Mouse (Mus musculus) myocyte (in vitro differentiated cells): ENCODE measurements around the gene Rgcc.

ENCODE experiments used
- MYOD1 ChIP-seq, 3 experiments: IDR thresholded peaks; one replicate each; pipeline ENCODE4 v1.6.1; 2011; ENCODE audit warnings: control low read depth in 2 of 3, low read depth in 2 of 3, mild to moderate bottlenecking in 2 of 3, moderate library complexity in 1 of 3; ENCODE audit not compliant: insufficient read length in 2 of 3, control insufficient read depth in 1 of 3
- MYOG ChIP-seq, 3 experiments: IDR thresholded peaks; one replicate each; pipeline ENCODE4 v1.6.1; 2011; ENCODE audit warnings: control low read depth in 2 of 3, low read depth in 2 of 3, mild to moderate bottlenecking in 2 of 3; ENCODE audit not compliant: insufficient read length in 2 of 3, control insufficient read depth in 1 of 3, insufficient read depth in 1 of 3
- POLR2A ChIP-seq: IDR thresholded peaks from one replicate; pipeline ENCODE4 v1.6.1; 2011; ENCODE audit warnings: low read depth, mild to moderate bottlenecking, control low read depth, moderate library complexity; ENCODE audit not compliant: insufficient read length
- POLR2AphosphoS2 ChIP-seq: IDR thresholded peaks from one replicate; pipeline ENCODE4 v1.6.1; 2011; ENCODE audit warnings: low read depth, control low read depth; ENCODE audit not compliant: insufficient read length
- SRF ChIP-seq: IDR thresholded peaks from one replicate; pipeline ENCODE4 v1.6.1; 2011; ENCODE audit warnings: low read depth; ENCODE audit not compliant: control insufficient read depth, insufficient read length
- TCF3 ChIP-seq: IDR thresholded peaks from one replicate; pipeline ENCODE4 v1.6.1; 2011; ENCODE audit warnings: low read depth, control low read depth; ENCODE audit not compliant: insufficient read length
- USF1 ChIP-seq: IDR thresholded peaks from one replicate; pipeline ENCODE4 v1.6.1; 2011; ENCODE audit warnings: low read depth, mild to moderate bottlenecking, control low read depth, moderate library complexity

GRCm38 (mm10) chr14:79290683-79291425, 10.6 kb downstream of the Rgcc start:
- TF ChIP-seq POLR2AphosphoS2 = no peak
- no peak for TF ChIP-seq MYOG (IDR thresholded peaks at IDR 0.05; ENCODE audit: control insufficient read depth in 1 of 3, insufficient read depth in 1 of 3, insufficient read length in 2 of 3, low read depth in 2 of 3)
- TF ChIP-seq MYOD1 (IDR thresholded peaks at IDR 0.05; ENCODE audit: control insufficient read depth in 1 of 3, insufficient read length in 2 of 3, low read depth in 2 of 3) = no peak
- no peak for TF ChIP-seq POLR2A
- no peak for TF ChIP-seq USF1
- TF ChIP-seq SRF = no peak
- TF ChIP-seq TCF3 = no peak
